Mouse (Mus musculus) megakaryocyte, embryonic 14.5 days (primary cell): ENCODE results near the gene Capn8.

Source experiments
- FLI1 ChIP-seq: IDR thresholded peaks from 2 replicates; pipeline ENCODE4 v1.6.1; 2012; ENCODE audit warnings: low read length, inconsistent platforms, mixed read lengths
- GATA1 ChIP-seq: IDR thresholded peaks from 3 replicates; pipeline ENCODE4 v1.6.1; 2012; ENCODE audit warnings: mixed read lengths, low read length, inconsistent platforms, borderline replicate concordance

DNA sequence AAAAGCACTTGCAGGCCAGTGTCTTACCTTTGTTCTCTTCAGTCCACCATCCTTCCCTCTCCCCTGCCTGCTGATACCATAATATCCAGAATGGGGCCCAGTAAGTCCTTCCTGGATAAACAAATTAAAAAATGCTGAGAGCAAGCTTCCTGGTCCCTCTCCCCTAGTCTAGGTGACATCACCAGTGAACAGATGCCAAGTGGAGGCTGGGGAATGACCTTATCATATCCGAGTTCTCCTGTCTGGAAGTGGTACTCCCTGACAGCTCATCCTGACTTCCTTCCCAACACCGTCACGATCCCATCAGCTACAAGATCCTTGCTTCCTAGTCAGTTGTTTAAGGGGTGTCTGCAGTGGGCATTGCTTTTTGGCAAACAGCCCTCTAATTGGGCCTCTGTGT lies 6.3 kb downstream of the Capn8 start:
- no peak for TF ChIP-seq GATA1
- no peak for TF ChIP-seq FLI1
